Mouse (Mus musculus): ENCODE measurements at regions not wholly inside any gene's neighbourhood (a gene's known extent, or its start where the extent isn't known, plus 50 kb on each side); places are given as distances from the start of the nearest gene placed in this dataset.

DNA sequence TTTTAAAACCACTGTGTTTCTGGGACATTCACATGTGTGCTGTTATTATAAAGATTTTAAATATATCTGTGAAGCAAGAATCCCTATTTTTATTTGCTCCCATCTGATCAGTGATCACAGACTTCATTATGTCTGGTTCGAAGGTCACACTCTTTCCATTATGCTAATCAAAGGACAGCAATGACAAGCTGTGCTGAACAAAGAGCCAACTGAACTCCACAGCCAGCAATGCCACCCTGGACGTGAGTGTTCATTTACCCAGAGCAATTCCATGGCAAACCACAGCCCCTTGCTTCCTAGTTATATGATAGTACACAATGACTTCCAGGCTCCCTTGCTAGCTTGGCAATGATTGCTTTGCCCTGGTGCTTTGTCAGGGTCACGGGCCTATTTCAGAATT, 55.6 kb upstream of the Ccdc190 start:
- ATAC-seq (0 out of 2 replicates have a peak, but pooled peaks have one; percentile 21), DNase-seq (ENCODE audit: low spot score) (no peak)
- TF ChIP-seq CTCF (IDR thresholded peaks at IDR 0.05; ENCODE audit: low read depth): no peak
- Histone ChIP-seq H3K9ac (replicated peaks; ENCODE audit: low read length) (no peak overlapping the region), H3K27me3 (ENCODE audit: insufficient read depth, low read length) (no peaks in the 10 kb centered on the region), H3K4me2 (ENCODE audit: low read depth, low read length) (no peak overlapping the region), H3K9me3 (ENCODE audit: low read length) (no peaks in the 10 kb centered on the region), H3K36me3 (ENCODE audit: insufficient read depth, low read length) (no peaks in the 10 kb centered on the region), H3K4me1 (ENCODE audit: insufficient read depth, low read length) (no peaks in the 10 kb centered on the region), H3K4me3 (ENCODE audit: low read length) (no peak overlapping the region), H3K27ac (no peak overlapping the region)
- WGBS: 27% methylated on average over 3 of the region's 3 CpGs

DNA sequence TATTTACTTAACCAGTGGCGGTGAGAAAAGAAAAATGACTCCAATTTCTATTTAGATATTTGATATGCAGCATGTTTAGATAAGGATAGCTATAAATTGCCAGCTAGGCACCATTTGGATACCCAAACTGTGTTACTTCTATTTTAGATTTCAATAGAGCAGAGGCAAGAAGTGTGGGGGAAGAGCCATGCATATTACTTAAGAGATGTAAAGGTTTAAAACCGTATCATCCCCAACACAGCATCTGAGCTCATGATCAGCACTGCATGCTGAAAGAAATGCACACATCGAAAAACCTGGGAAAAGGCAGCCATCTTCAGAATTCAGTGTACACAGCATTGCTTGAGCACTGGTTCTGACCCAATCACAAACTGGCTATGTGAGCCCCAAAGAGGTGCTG, 59.8 kb upstream of the Ccdc190 start:
- Histone ChIP-seq H3K4me3 (ENCODE audit: low read length) (no peak overlapping the region), H3K4me1 (ENCODE audit: insufficient read depth, low read length) (no peaks in the 10 kb centered on the region), H3K9ac (replicated peaks; ENCODE audit: low read length) (no peak overlapping the region), H3K9me3 (ENCODE audit: low read length) (no peaks in the 10 kb centered on the region), H3K27ac (no peak overlapping the region), H3K4me2 (ENCODE audit: low read depth, low read length) (no peak overlapping the region), H3K27me3 (ENCODE audit: insufficient read depth, low read length) (no peaks in the 10 kb centered on the region), H3K36me3 (ENCODE audit: insufficient read depth, low read length) (no peaks in the 10 kb centered on the region)
- ATAC-seq: no peak
- WGBS: 90% methylated on average over 3 of the region's 3 CpGs
- no peak for TF ChIP-seq CTCF (IDR thresholded peaks at IDR 0.05; ENCODE audit: low read depth)
- no peak for DNase-seq (ENCODE audit: low spot score)

DNA sequence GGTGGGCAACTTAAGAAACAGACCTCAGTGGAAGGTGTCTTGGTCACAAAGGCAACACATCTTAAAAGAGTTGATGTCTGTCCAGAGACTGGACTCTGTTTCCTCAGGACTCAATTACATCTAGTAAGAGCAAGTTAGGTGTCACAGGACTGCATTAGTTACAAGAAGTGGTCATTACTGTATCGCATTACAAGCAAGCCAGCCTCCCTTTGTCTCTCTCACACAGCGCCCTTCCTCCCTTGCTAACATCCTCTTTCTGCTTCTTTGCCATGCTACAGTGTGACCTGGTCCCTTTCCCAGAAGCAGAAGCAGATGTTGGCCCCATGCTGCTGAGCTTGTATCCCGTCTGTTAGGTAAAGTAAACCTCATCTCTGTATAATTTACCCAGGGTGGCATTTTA, 61.0 kb upstream of the Ccdc190 start:
- Histone ChIP-seq H3K4me2 (ENCODE audit: low read depth, low read length) (no peak overlapping the region), H3K9me3 (ENCODE audit: low read length) (no peaks in the 10 kb centered on the region), H3K27me3 (ENCODE audit: insufficient read depth, low read length) (no peaks in the 10 kb centered on the region), H3K27ac (no peak overlapping the region), H3K36me3 (ENCODE audit: insufficient read depth, low read length) (no peaks in the 10 kb centered on the region), H3K9ac (replicated peaks; ENCODE audit: low read length) (no peak overlapping the region), H3K4me1 (ENCODE audit: insufficient read depth, low read length) (no peaks in the 10 kb centered on the region), H3K4me3 (ENCODE audit: low read length) (no peak overlapping the region)
- WGBS: 66% methylated on average over 3 of the region's 3 CpGs
- no peak for DNase-seq (ENCODE audit: low spot score)
- ATAC-seq: no peak
- no peak for TF ChIP-seq CTCF (IDR thresholded peaks at IDR 0.05; ENCODE audit: low read depth)

DNA sequence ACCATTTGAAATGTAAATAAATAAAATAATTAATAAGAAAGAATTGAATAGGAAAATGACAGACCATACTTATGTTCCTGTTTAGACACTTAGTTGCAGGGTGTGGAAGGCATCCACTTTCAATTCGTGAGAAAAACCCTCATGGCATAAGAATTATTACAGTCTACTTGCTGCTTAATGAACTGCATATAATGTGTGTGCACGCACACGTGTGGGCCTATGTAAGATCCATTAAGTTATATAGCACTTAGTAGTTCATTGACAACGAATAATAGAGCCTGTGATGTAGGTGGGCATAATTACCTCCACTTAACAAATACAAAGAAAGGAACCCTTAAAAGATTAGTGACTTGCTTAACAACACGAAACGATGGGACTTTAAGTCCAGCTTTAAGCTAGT, 61.6 kb upstream of the Ccdc190 start:
- Histone ChIP-seq H3K9me3 (ENCODE audit: low read length) (no peaks in the 10 kb centered on the region), H3K9ac (replicated peaks; ENCODE audit: low read length) (no peak overlapping the region), H3K4me1 (ENCODE audit: insufficient read depth, low read length) (no peaks in the 10 kb centered on the region), H3K27ac (no peak overlapping the region), H3K27me3 (ENCODE audit: insufficient read depth, low read length) (no peaks in the 10 kb centered on the region), H3K4me2 (ENCODE audit: low read depth, low read length) (no peak overlapping the region), H3K36me3 (ENCODE audit: insufficient read depth, low read length) (no peaks in the 10 kb centered on the region), H3K4me3 (ENCODE audit: low read length) (no peak overlapping the region)
- no peak for ATAC-seq
- no peak for TF ChIP-seq CTCF (IDR thresholded peaks at IDR 0.05; ENCODE audit: low read depth)
- 60% methylated on average over 6 of the region's 6 CpGs for WGBS
- DNase-seq (ENCODE audit: low spot score): no peak

DNA sequence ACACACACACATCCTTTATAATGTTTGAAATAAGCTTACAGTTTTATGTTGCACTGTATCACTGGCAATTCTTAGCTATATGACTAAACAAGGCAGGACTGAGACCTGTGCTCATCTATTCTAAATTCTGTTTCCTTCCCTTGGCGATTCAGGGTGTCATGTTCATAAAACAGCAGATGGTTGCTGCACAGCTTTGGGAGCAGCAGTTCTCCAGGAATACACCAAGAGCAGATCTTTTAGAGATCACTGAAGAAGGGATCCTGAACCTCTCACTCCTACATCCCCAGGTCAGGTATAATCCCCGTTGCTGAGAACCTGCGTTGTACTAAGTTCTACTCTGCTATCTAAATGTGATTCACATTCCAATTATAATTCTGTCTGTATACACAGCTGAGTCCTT, 69.4 kb upstream of the Ccdc190 start:
- Histone ChIP-seq H3K4me3 (ENCODE audit: low read length) (no peak overlapping the region), H3K27me3 (ENCODE audit: insufficient read depth, low read length) (no peaks in the 10 kb centered on the region), H3K4me2 (ENCODE audit: low read depth, low read length) (no peak overlapping the region), H3K36me3 (ENCODE audit: insufficient read depth, low read length) (no peaks in the 10 kb centered on the region), H3K9ac (replicated peaks; ENCODE audit: low read length) (no peak overlapping the region), H3K9me3 (ENCODE audit: low read length) (no peaks in the 10 kb centered on the region), H3K4me1 (ENCODE audit: insufficient read depth, low read length) (no peaks in the 10 kb centered on the region), H3K27ac (no peak overlapping the region)
- ATAC-seq (no peak), DNase-seq (ENCODE audit: low spot score) (no peak)
- 79% methylated on average over 3 of the region's 3 CpGs for WGBS
- no peak for TF ChIP-seq CTCF (IDR thresholded peaks at IDR 0.05; ENCODE audit: low read depth)

DNA sequence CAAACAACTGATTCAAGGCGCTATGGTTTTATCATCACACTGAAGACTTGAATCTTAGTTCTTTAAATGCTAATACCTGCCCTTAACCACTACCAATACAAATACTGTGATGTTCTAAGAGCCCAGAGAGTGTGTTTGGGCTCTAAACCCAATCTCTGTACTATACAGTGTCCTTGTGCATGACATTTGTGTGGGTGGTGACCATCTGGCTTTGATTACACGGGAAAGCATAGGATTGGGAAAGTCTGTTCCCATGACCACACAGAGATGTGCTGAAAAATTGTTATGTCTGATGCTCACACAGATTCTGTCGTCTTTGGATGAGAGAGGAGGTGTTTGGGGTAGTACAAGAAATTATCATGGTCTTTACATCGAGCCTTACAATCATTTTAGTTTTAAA, 76.8 kb upstream of the Ccdc190 start:
- Histone ChIP-seq H3K4me1 (ENCODE audit: insufficient read depth, low read length) (no peaks in the 10 kb centered on the region), H3K27me3 (ENCODE audit: insufficient read depth, low read length) (no peaks in the 10 kb centered on the region), H3K36me3 (ENCODE audit: insufficient read depth, low read length) (no peaks in the 10 kb centered on the region), H3K9me3 (ENCODE audit: low read length) (no peaks in the 10 kb centered on the region), H3K4me2 (ENCODE audit: low read depth, low read length) (no peak overlapping the region), H3K9ac (replicated peaks; ENCODE audit: low read length) (no peak overlapping the region), H3K4me3 (ENCODE audit: low read length) (no peak overlapping the region), H3K27ac (no peak overlapping the region)
- 60% methylated on average over 4 of the region's 4 CpGs for WGBS
- TF ChIP-seq CTCF (IDR thresholded peaks at IDR 0.05; ENCODE audit: low read depth): no peak
- DNase-seq (ENCODE audit: low spot score) (no peak), ATAC-seq (no peak)

DNA sequence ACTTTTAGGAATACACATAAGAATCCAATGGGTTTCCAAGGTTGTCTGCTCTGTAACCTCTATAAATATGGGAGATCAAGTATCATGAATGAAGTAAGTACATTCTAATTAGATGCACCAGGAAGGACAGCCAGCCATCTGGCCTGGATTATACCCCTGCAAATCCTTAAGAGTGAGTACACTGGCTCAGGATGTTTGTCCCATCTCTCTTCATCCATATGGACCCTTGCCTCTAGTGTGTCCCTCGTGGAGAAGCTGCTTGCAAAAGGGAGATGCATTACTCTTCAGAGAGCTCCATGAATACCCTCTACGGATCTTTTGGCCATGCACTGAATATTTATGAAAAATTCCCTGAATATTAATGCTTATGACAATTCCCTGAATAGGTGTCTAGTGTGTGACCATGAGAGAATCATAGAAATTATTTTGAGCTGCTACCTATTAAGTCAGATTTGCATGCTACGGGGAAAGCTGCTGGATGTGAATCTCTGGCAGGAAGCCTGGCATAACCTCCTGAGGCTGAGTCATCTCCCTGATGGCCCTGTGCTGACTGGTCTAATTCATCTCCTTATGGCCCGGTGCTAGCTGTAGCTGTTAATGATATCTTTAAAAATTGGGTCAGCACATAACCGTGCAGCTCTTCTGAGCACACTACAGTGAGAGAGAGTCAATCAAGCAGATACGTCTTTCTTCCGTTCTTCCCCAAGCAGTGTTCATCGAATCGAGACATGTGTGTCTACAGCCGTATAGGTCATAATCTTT, 80.0 kb upstream of the Ccdc190 start:
- Histone ChIP-seq H3K4me3 (ENCODE audit: low read length) (no peak overlapping the region), H3K27ac (no peak overlapping the region), H3K9ac (replicated peaks; ENCODE audit: low read length) (no peak overlapping the region), H3K36me3 (ENCODE audit: insufficient read depth, low read length) (no peaks in the 10 kb centered on the region), H3K9me3 (ENCODE audit: low read length) (no peaks in the 10 kb centered on the region), H3K27me3 (ENCODE audit: insufficient read depth, low read length) (no peaks in the 10 kb centered on the region), H3K4me1 (ENCODE audit: insufficient read depth, low read length) (no peaks in the 10 kb centered on the region), H3K4me2 (ENCODE audit: low read depth, low read length) (no peak overlapping the region)
- DNase-seq (ENCODE audit: low spot score) (peak; percentile 34), ATAC-seq (peak; percentile 74)
- 56% methylated on average over 10 of the region's 10 CpGs for WGBS
- no peak for TF ChIP-seq CTCF (IDR thresholded peaks at IDR 0.05; ENCODE audit: low read depth)

Measured in hindbrain, postnatal 0 days (tissue).